Comparison of ENCODE assay signal across 31 mouse cellular contexts in genomic region chr11:114729832-114730363, GRCm38 (mm10). TPM values are rescaled to one million over a fixed set of nuclear protein-coding genes. Genes with fewer than 3 reads are reported as not detected.
DNase-seq lines count a peak whose midpoint lies in the region; ATAC-seq and TF ChIP-seq lines count a peak whose summit lies in the region.
"Had no signal": no experiment of that assay in that cellular context is flagged by ENCODE, and none has a peak within 500 bp of the region (broad histone marks: within the 10 kb centered on the region; RNA-seq: fewer than 3 reads in every experiment).

No protein-coding gene starts in this region.

- ATAC-seq in hindbrain, embryonic 15.5 days (ENCODE audit: low FRiP score, low read depth): no peak
- ATAC-seq in hindbrain, embryonic 16.5 days: no peak
- no peak for ATAC-seq in forebrain, postnatal 0 days
- ATAC-seq: forebrain, embryonic 13.5 days; lung, postnatal 0 days; Patski had no signal

- TF ChIP-seq CTCF in ES-Bruce4 (IDR thresholded peaks at IDR 0.05; ENCODE audit: low read depth, low read length): peak; percentile 50
- TF ChIP-seq CTCF in forebrain, postnatal 0 days (IDR thresholded peaks at IDR 0.05; ENCODE audit: low read depth): no peak

- 52% methylated on average over 6 of the region's 6 CpGs for WGBS in hindbrain, embryonic 15.5 days
- WGBS in hindbrain, embryonic 16.5 days: 51% methylated on average over 6 of the region's 6 CpGs
- 68% methylated on average over 5 of the region's 6 CpGs for WGBS in forebrain, postnatal 0 days

- TF ChIP-seq POLR2A in ES-Bruce4 (IDR thresholded peaks at IDR 0.05; ENCODE audit: insufficient read depth, low read length) (no peak), myocyte (IDR thresholded peaks at IDR 0.05; ENCODE audit: insufficient read length, low read depth) (no peak)

- 0 out of 2 replicates have a peak overlapping the region, but pooled peaks have one; percentile 10 for H3K27ac ChIP-seq in hindbrain, embryonic 15.5 days (replicated peaks)
- no peak overlapping the region for H3K27ac ChIP-seq in hindbrain, embryonic 16.5 days (ENCODE audit: low read depth, low read length)
- H3K27ac ChIP-seq in ES-Bruce4 (ENCODE audit: insufficient read depth, low read length): no peak overlapping the region
- H3K27ac ChIP-seq in forebrain, postnatal 0 days (ENCODE audit: low read depth, low read length): no peak overlapping the region
- H3K27ac ChIP-seq: forebrain, embryonic 13.5 days; kidney, embryonic 15.5 days; limb, embryonic 10.5 days; limb, embryonic 15.5 days; liver, embryonic 13.5 days; midbrain, embryonic 12.5 days had no signal

- no peaks in the 10 kb centered on the region for H3K36me3 ChIP-seq in hindbrain, embryonic 15.5 days
- H3K36me3 ChIP-seq in hindbrain, embryonic 16.5 days (ENCODE audit: control insufficient read depth, insufficient read depth, low read length): no peaks in the 10 kb centered on the region
- H3K36me3 ChIP-seq in ES-Bruce4 (ENCODE audit: control insufficient read depth, insufficient read depth, low read length, poor library complexity, severe bottlenecking): no peaks in the 10 kb centered on the region
- no peaks in the 10 kb centered on the region for H3K36me3 ChIP-seq in myocyte (ENCODE audit: control insufficient read depth, insufficient read depth)
- no peaks in the 10 kb centered on the region for H3K36me3 ChIP-seq in forebrain, postnatal 0 days (ENCODE audit: insufficient read depth)
- H3K36me3 ChIP-seq: G1E; kidney, embryonic 15.5 days; limb, embryonic 10.5 days; limb, embryonic 15.5 days; liver, embryonic 13.5 days; midbrain, embryonic 12.5 days had no signal

- H3K4me3 ChIP-seq in hindbrain, embryonic 15.5 days: no peak overlapping the region
- H3K4me3 ChIP-seq in hindbrain, embryonic 16.5 days (ENCODE audit: low read length): no peak overlapping the region
- no peak overlapping the region for H3K4me3 ChIP-seq in ES-Bruce4 (ENCODE audit: low read depth, low read length)
- H3K4me3 ChIP-seq in myocyte: no peak overlapping the region
- H3K4me3 ChIP-seq in forebrain, postnatal 0 days (ENCODE audit: low read depth, low read length): no peak overlapping the region
- H3K4me3 ChIP-seq: forebrain, embryonic 13.5 days; kidney, embryonic 15.5 days; limb, embryonic 10.5 days; limb, embryonic 15.5 days; liver, embryonic 13.5 days; megakaryocyte, embryonic 14.5 days; midbrain, embryonic 12.5 days had no signal

- H3K4me1 ChIP-seq in hindbrain, embryonic 15.5 days (replicated peaks): peaks cover 29% of the 10 kb centered on the region
- H3K4me1 ChIP-seq in hindbrain, embryonic 16.5 days (ENCODE audit: control insufficient read depth, insufficient read depth, low read depth, low read length): peaks cover 12% of the 10 kb centered on the region
- no peaks in the 10 kb centered on the region for H3K4me1 ChIP-seq in ES-Bruce4 (ENCODE audit: control insufficient read depth, insufficient read depth, low read length)
- no peaks in the 10 kb centered on the region; the same call in none of the 2 replicates for H3K4me1 ChIP-seq in forebrain, postnatal 0 days (ENCODE audit: insufficient read depth)

- H3ac ChIP-seq in myocyte (ENCODE audit: control insufficient read depth, insufficient read length): no peak overlapping the region

- H3K79me2 ChIP-seq in myocyte (ENCODE audit: control insufficient read depth, insufficient read depth): no peaks in the 10 kb centered on the region

- H3K27me3 ChIP-seq in hindbrain, embryonic 15.5 days: no peaks in the 10 kb centered on the region
- no peaks in the 10 kb centered on the region for H3K27me3 ChIP-seq in hindbrain, embryonic 16.5 days (replicated peaks; ENCODE audit: control insufficient read depth, insufficient read depth, low read length)
- H3K27me3 ChIP-seq in ES-Bruce4 (ENCODE audit: control insufficient read depth, insufficient read depth, low read length, poor library complexity, severe bottlenecking): no peaks in the 10 kb centered on the region
- H3K27me3 ChIP-seq in myocyte (ENCODE audit: control insufficient read depth, insufficient read depth, insufficient read length): no peaks in the 10 kb centered on the region
- H3K27me3 ChIP-seq in forebrain, postnatal 0 days (ENCODE audit: insufficient read depth, low read length): no peaks in the 10 kb centered on the region
- H3K27me3 ChIP-seq: Patski had no signal

- no peak overlapping the region for H3K9ac ChIP-seq in hindbrain, embryonic 15.5 days
- H3K9ac ChIP-seq in hindbrain, embryonic 16.5 days (ENCODE audit: low read depth, low read length): no peak overlapping the region
- H3K9ac ChIP-seq in ES-Bruce4 (ENCODE audit: low read depth, poor library complexity, severe bottlenecking): no peak overlapping the region
- H3K9ac ChIP-seq in forebrain, postnatal 0 days: no peak overlapping the region
- H3K9ac ChIP-seq: forebrain, embryonic 13.5 days; kidney, embryonic 15.5 days; limb, embryonic 15.5 days; liver, embryonic 13.5 days; midbrain, embryonic 12.5 days had no signal

- TF ChIP-seq EP300 in ES-Bruce4 (IDR thresholded peaks at IDR 0.05; ENCODE audit: insufficient read depth, low read depth, low read length): no peak

- H3K9me3 ChIP-seq in hindbrain, embryonic 15.5 days: no peaks in the 10 kb centered on the region
- no peaks in the 10 kb centered on the region for H3K9me3 ChIP-seq in hindbrain, embryonic 16.5 days (ENCODE audit: control insufficient read depth, low read length)
- H3K9me3 ChIP-seq in ES-Bruce4 (replicated peaks; ENCODE audit: control insufficient read depth, insufficient read depth, low read length, poor library complexity, severe bottlenecking): no peaks in the 10 kb centered on the region
- H3K9me3 ChIP-seq in forebrain, postnatal 0 days (ENCODE audit: low read length): no peaks in the 10 kb centered on the region
- H3K9me3 ChIP-seq: forebrain, embryonic 13.5 days; kidney, embryonic 15.5 days; limb, embryonic 10.5 days; limb, embryonic 15.5 days; liver, embryonic 13.5 days; midbrain, embryonic 12.5 days had no signal

- DNase-seq in R1 (ENCODE audit: low read depth, low spot score): peak; percentile 52
- no peak for DNase-seq in spleen, postnatal 14 days (ENCODE audit: low spot score in 2 of 2)
- no peak for DNase-seq in urinary bladder, adult 2 months (ENCODE audit: low spot score)
- DNase-seq in forebrain, postnatal 0 days: no peak
- DNase-seq: adrenal gland, adult 2 months; cerebellum, adult 9-10 months; cerebellum, postnatal 36 days; gastrocnemius, postnatal 25 days; heart, adult 18-20 months; heart, postnatal 36 days; kidney, adult 11 months; liver, embryonic 13.5 days; lung, postnatal 4 days; right cerebral cortex, adult 18-20 months; spleen, adult 18-20 months; thymus, adult 2 months; thymus, postnatal 36 days had no signal

- no peak overlapping the region for H3K4me2 ChIP-seq in hindbrain, embryonic 15.5 days
- H3K4me2 ChIP-seq in hindbrain, embryonic 16.5 days (ENCODE audit: low read length): no peak overlapping the region
- H3K4me2 ChIP-seq in myocyte (ENCODE audit: low read depth): no peak overlapping the region
- no peak overlapping the region for H3K4me2 ChIP-seq in forebrain, postnatal 0 days (ENCODE audit: low read depth)
- H3K4me2 ChIP-seq: forebrain, embryonic 13.5 days; heart, embryonic 11.5 days; kidney, embryonic 15.5 days; limb, embryonic 15.5 days; liver, embryonic 13.5 days; midbrain, embryonic 12.5 days had no signal

TF ChIP-seq in myocyte, 11 proteins besides CTCF, POLR2A, EP300 and RAD21:
- no peak for TF ChIP-seq CEBPB (IDR thresholded peaks at IDR 0.05; ENCODE audit: insufficient read depth, poor library complexity, severe bottlenecking)
- TF ChIP-seq USF1 (IDR thresholded peaks at IDR 0.05; ENCODE audit: low read depth): peak; percentile 62
TF ChIP-seq in myocyte: peak in this region for 1.

RNA-seq across cellular contexts. Expression of gene Dnaic2, which starts 2.7 kb away (rescaled TPM):
- 2.5 and 3.1 TPM in 2 replicates for polyA plus RNA-seq in hindbrain, embryonic 15.5 days (2015; fragmentation: Nextera tagmentation; extraction: Ambion mirVana)
- 2.5 and 3.0 TPM in 2 replicates for polyA plus RNA-seq in hindbrain, embryonic 16.5 days (2015; fragmentation: Nextera tagmentation; extraction: Ambion mirVana)
- polyA plus RNA-seq in ES-Bruce4 (2011; ENCODE audit: insufficient read depth, insufficient read length, low read depth, missing spikeins) (1.3 and 1.7 TPM in 2 replicates), myocyte (2012; fragmentation: generic; extraction: Trizol) (1.00 TPM)
- 1.1 and 1.2 TPM in 2 replicates for polyA plus RNA-seq in urinary bladder, adult 2 months (2012; rRNA removed)
- total RNA-seq in forebrain, postnatal 0 days (2014; rRNA removed): 4.7 and 8.9 TPM in 2 replicates
- polyA plus RNA-seq in forebrain, postnatal 0 days (2015; fragmentation: Nextera tagmentation; extraction: Ambion mirVana): 3.1 and 4.4 TPM in 2 replicates
- total RNA-seq: G1E had no signal
- polyA plus RNA-seq: G1E; liver, embryonic 13.5 days had no signal

RNA-seq across cellular contexts. Expression of gene Kif19a, which starts 35.3 kb away (rescaled TPM):
- 0.51 and 0.93 TPM in 2 replicates for polyA plus RNA-seq in hindbrain, embryonic 15.5 days (2015; fragmentation: Nextera tagmentation; extraction: Ambion mirVana)
- polyA plus RNA-seq in hindbrain, embryonic 16.5 days (2015; fragmentation: Nextera tagmentation; extraction: Ambion mirVana): 0.55 and 0.69 TPM in 2 replicates
- polyA plus RNA-seq in ES-Bruce4 (2011; ENCODE audit: insufficient read depth, insufficient read length, low read depth, missing spikeins): 1.0 and 1.4 TPM in 2 replicates
- polyA plus RNA-seq in myocyte (2012; fragmentation: generic; extraction: Trizol): 5.4 TPM
- polyA plus RNA-seq in urinary bladder, adult 2 months (2012; rRNA removed): 0.65 and 1.3 TPM in 2 replicates
- total RNA-seq in forebrain, postnatal 0 days (2014; rRNA removed): 3.2 TPM in 2 replicates
- polyA plus RNA-seq in forebrain, postnatal 0 days (2015; fragmentation: Nextera tagmentation; extraction: Ambion mirVana): 0.57 and 0.79 TPM in 2 replicates
- total RNA-seq: G1E had no signal
- polyA plus RNA-seq: G1E; limb, embryonic 10.5 days had no signal

RNA-seq across cellular contexts. Expression of gene Ttyh2, which starts 54.7 kb away (rescaled TPM):
- polyA plus RNA-seq in hindbrain, embryonic 15.5 days (2015; fragmentation: Nextera tagmentation; extraction: Ambion mirVana): 31.6 and 35.1 TPM in 2 replicates
- 31.6 and 40.7 TPM in 2 replicates for polyA plus RNA-seq in hindbrain, embryonic 16.5 days (2015; fragmentation: Nextera tagmentation; extraction: Ambion mirVana)
- polyA plus RNA-seq in ES-Bruce4 (2011; ENCODE audit: insufficient read depth, insufficient read length, low read depth, missing spikeins) (11.7 and 11.8 TPM in 2 replicates), myocyte (2012; fragmentation: generic; extraction: Trizol) (40.6 TPM)
- 3.7 and 4.7 TPM in 2 replicates for polyA plus RNA-seq in urinary bladder, adult 2 months (2012; rRNA removed)
- total RNA-seq in forebrain, postnatal 0 days (2014; rRNA removed): 26.6 and 29.9 TPM in 2 replicates
- polyA plus RNA-seq in forebrain, postnatal 0 days (2015; fragmentation: Nextera tagmentation; extraction: Ambion mirVana): 24.4 and 26.4 TPM in 2 replicates
